Mouse (Mus musculus) stomach, embryonic 15.5 days (tissue): ENCODE measurements around the gene Pigl. TPM values are rescaled to one million over a fixed set of nuclear protein-coding genes. Genes with fewer than 3 reads are reported as not detected.
"Not testable (repeated sequence)": the region's sequence is repeated elsewhere in the genome, so short reads cannot be mapped to it uniquely, and the experiment has no call there.

Experiments used
- ATAC-seq: fragments of 200-750 bp; cut with Nextera tagmentation; 2 replicates; pipeline ENCODE4 v1.8.0; 2017; ENCODE audit warnings: low read depth, moderate number of reproducible peaks, moderate TSS enrichment; ENCODE audit not compliant: insufficient read depth, low FRiP score
- H3K27ac ChIP-seq: fragments of 300-500 bp; sonication (generic); 2 replicates; pipeline ENCODE4 v1.5.1; 2015; ENCODE audit warnings: mild to moderate bottlenecking, inconsistent platforms
- H3K27me3 ChIP-seq: fragments of 300-500 bp; sonication (generic); replicated peaks from 2 replicates; pipeline ENCODE4 v1.6.1; 2015; ENCODE audit warnings: inconsistent platforms
- H3K36me3 ChIP-seq: fragments of 300-500 bp; sonication (generic); 2 replicates; pipeline ENCODE4 v1.6.1; 2015; ENCODE audit warnings: inconsistent platforms
- H3K4me1 ChIP-seq: fragments of 300-500 bp; sonication (generic); 2 replicates; pipeline ENCODE4 v1.6.1; 2015; ENCODE audit warnings: inconsistent platforms
- H3K4me2 ChIP-seq: fragments of 300-500 bp; sonication (generic); 2 replicates; pipeline ENCODE4 v1.6.1; 2015; ENCODE audit warnings: mild to moderate bottlenecking, inconsistent platforms
- H3K4me3 ChIP-seq: fragments of 300-500 bp; sonication (generic); replicated peaks from 2 replicates; pipeline ENCODE4 v1.5.1; 2015; ENCODE audit warnings: inconsistent platforms
- H3K9ac ChIP-seq: fragments of 300-500 bp; sonication (generic); 2 replicates; pipeline ENCODE4 v1.6.1; 2015; ENCODE audit warnings: inconsistent platforms
- H3K9me3 ChIP-seq: fragments of 300-500 bp; sonication (generic); 2 replicates; pipeline ENCODE4 v1.6.1; 2016; ENCODE audit warnings: inconsistent platforms
- WGBS: fragments of 180-500 bp; shearing (Covaris S2); methylation state at CpG from one replicate; pipeline ENCODE4 v1.1.7; 2015; 5-methylcytosine and 5-hydroxymethylcytosine counted together
- polyA plus RNA-seq: library from polyadenylated mRNA; unstranded; fragments of >200 nt; fragmentation: Nextera tagmentation; extraction: Ambion mirVana; gene quantifications from 2 replicates; pipeline ENCODE4 v1.2.1, GENCODE M21; 2015

Pigl gene
- polyA plus RNA-seq, 1 experiment from 2014 or later: 9.4 TPM

GRCm38 (mm10) chr11:62456021-62456482 is 2.2 kb upstream of the Pigl start:
- Histone ChIP-seq H3K9me3 (no peaks in the 10 kb centered on the region), H3K9ac (no peak overlapping the region), H3K4me1 (no peaks in the 10 kb centered on the region; the same call in 1 of the 2 replicates), H3K4me2 (peak overlapping the region; percentile 62), H3K4me3 (peak overlapping the region; percentile 94), H3K27me3 (no peaks in the 10 kb centered on the region), H3K36me3 (no peaks in the 10 kb centered on the region; the same call in 1 of the 2 replicates), H3K27ac (no peak overlapping the region)
- ATAC-seq: no peak
- 11% methylated on average over 3 of the region's 3 CpGs for WGBS

DNA sequence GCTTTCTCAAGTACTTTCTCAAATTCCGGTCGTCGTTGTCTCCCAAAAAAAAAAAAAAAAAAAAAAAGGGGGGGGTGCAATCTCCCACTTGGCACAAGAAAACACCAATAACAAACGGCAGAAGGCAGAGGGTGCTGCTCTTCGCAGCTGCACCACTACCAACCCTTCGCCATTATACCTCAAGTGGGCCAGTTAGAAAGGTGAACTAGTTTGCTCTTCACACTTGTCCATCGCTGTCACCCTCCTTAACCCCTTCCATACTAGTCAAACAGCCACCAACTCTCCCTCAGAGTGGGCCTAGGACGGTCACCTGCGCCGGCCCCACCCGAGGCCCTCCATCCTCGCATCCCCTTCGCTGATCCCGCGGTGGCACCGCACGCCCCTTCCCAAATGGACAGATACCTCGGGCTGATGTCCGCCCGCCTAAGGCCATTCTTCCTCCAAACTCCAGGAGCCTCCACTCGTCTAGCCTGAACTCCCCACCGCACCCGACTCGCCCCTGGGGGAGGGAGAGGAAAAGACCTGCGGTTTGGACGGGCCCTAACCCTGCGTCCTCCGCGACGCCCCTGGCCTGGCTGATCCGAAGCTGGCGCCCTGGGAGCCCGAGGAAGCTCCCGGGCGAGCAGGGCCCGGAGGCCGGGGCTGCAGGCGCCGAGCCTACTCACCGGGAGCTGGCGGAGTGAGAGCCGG is 1.6 kb upstream of the Pigl start:
- H3K27me3 ChIP-seq: no peaks in the 10 kb centered on the region
- H3K9me3 ChIP-seq: no peaks in the 10 kb centered on the region
- H3K4me2 ChIP-seq: peak overlapping the region; percentile 62
- ATAC-seq: peak; percentile 67
- WGBS: under 1% methylated on average over 41 of the region's 42 CpGs
- no peaks in the 10 kb centered on the region for H3K36me3 ChIP-seq
- H3K9ac ChIP-seq: peak overlapping the region; percentile 65
- H3K27ac ChIP-seq: peak overlapping the region; percentile 97
- H3K4me1 ChIP-seq: no peaks in the 10 kb centered on the region; the same call in 1 of the 2 replicates
- H3K4me3 ChIP-seq: peak overlapping the region; percentile 94

DNA sequence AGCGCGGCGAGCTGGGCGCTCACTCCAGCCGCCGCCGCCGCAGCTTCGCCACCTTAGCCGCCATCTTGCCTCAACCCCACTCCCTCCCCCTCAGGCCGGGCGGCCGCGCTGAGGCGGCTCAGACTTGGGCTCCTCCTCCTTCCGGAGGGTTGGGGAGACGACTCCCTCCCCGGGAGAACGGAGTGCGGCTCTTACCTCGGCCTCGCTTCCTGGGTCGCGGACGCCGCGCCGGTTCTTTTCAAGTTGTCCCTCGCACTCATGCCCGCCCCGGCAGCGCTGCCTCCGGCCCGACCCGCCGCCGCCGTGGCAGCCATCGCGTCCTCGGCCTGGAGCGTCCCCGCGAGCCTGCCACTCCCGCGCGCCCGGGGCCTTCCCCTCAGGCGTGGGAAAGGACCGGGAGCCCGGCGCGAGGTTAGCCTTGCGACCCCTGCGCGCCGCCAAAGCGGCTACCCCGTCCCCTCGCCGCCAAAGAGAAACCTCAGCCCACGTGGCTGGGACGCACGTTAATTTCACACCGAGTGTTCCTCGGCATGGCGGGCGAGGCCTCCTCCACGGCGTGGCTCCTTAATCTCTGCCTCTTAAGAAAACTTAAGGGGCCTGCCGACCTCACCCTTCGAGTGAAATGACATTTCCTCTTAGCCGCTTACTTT is 894 bp upstream of the Pigl start:
- peak overlapping the region; percentile 62 for H3K4me2 ChIP-seq
- WGBS: under 1% methylated on average over 72 of the region's 73 CpGs
- no peaks in the 10 kb centered on the region; the same call in 1 of the 2 replicates for H3K4me1 ChIP-seq
- H3K9ac ChIP-seq: peak overlapping the region; percentile 65
- H3K27ac ChIP-seq: peak overlapping the region; percentile 97
- H3K36me3 ChIP-seq: no peaks in the 10 kb centered on the region
- peak overlapping the region; percentile 94 for H3K4me3 ChIP-seq
- no peaks in the 10 kb centered on the region for H3K27me3 ChIP-seq
- ATAC-seq: peak; percentile 97
- H3K9me3 ChIP-seq: no peaks in the 10 kb centered on the region

GRCm38 (mm10) chr11:62457891-62458270 is 379 bp upstream of the Pigl start:
- Histone ChIP-seq H3K27ac (peak overlapping the region; percentile 97), H3K36me3 (no peaks in the 10 kb centered on the region), H3K9me3 (no peaks in the 10 kb centered on the region), H3K27me3 (no peaks in the 10 kb centered on the region), H3K9ac (peak overlapping the region; percentile 65), H3K4me2 (peak overlapping the region; percentile 62), H3K4me1 (no peaks in the 10 kb centered on the region; the same call in 1 of the 2 replicates), H3K4me3 (peak overlapping the region; percentile 94)
- under 1% methylated on average over 18 of the region's 18 CpGs for WGBS
- ATAC-seq: no peak

- Histone ChIP-seq H3K27ac (peak overlapping the region; percentile 97), H3K4me1 (no peaks in the 10 kb centered on the region; the same call in 1 of the 2 replicates), H3K9ac (peak overlapping the region; percentile 65), H3K4me3 (peak overlapping the region; percentile 94), H3K36me3 (no peaks in the 10 kb centered on the region), H3K4me2 (peak overlapping the region; percentile 62), H3K27me3 (no peaks in the 10 kb centered on the region), H3K9me3 (no peaks in the 10 kb centered on the region)
- 2% methylated on average over 9 of the region's 9 CpGs for WGBS
- ATAC-seq: no peak
Observed at GRCm38 (mm10) chr11:62458780-62459179, 520 bp downstream of the Pigl start.

DNA sequence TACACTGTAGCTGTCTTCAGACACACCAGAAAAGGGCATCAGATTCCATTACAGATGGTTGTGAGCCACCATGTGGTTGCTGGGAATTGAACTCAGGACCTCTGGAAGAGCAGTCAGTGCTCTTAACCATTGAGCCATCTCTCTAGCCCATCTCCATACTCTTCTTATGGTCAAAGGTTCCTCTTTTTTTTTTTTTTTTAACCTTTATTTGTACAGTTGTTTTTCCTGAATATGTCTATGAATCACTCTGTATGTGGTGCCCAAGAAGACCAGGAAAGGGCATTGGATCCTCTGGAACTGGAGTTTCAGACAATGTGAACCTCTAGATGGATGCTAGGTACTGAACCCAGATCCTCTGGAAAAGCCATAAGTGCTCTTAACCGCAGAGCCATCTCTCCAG is 4.3 kb downstream of the Pigl start:
- H3K4me2 ChIP-seq, H3K27ac ChIP-seq, ATAC-seq, H3K27me3 ChIP-seq, H3K4me1 ChIP-seq, H3K36me3 ChIP-seq, H3K9me3 ChIP-seq, H3K9ac ChIP-seq, H3K4me3 ChIP-seq: not testable (repeated sequence)
- 97% methylated on average over 1 of the region's 1 CpGs for WGBS

DNA sequence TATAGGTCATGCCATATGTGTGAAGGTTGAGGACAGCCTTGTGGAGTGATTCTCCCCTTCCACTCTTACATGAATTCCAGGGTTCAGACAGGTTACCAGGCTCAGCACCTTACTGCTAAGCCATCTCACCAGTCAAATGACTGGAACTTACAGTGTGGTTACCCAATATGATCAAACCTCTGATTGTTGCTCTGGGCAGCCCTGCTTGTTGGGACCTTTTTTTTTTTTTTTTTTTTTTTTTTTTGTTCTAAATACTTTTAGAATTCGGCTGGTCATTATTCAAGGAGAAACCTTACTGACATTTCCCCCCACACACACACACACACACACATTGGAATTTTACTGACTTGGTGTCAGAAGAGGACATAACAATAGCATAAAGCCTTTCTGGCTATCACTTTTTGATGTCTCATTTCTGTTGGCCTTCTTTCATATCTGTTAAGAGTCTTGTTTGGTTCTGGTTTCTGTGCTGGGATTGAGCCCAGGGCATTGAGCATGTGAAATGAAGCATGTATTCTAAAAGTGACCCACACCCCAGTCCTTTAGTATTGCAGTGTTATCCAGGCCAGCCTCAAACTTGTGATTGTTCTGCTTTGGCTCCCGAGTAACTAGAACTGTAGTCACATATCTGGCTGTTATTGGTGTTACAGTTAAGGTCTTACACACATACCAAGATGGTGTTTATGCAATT is 5.1 kb downstream of the Pigl start:
- WGBS: 89% methylated on average over 2 of the region's 2 CpGs
- H3K9me3 ChIP-seq: no peaks in the 10 kb centered on the region
- H3K4me3 ChIP-seq: no peak overlapping the region
- H3K36me3 ChIP-seq: no peaks in the 10 kb centered on the region
- ATAC-seq: no peak
- H3K4me1 ChIP-seq: no peaks in the 10 kb centered on the region; the same call in 1 of the 2 replicates
- H3K27ac ChIP-seq: no peak overlapping the region
- no peak overlapping the region for H3K9ac ChIP-seq
- no peak overlapping the region for H3K4me2 ChIP-seq
- no peaks in the 10 kb centered on the region for H3K27me3 ChIP-seq

DNA sequence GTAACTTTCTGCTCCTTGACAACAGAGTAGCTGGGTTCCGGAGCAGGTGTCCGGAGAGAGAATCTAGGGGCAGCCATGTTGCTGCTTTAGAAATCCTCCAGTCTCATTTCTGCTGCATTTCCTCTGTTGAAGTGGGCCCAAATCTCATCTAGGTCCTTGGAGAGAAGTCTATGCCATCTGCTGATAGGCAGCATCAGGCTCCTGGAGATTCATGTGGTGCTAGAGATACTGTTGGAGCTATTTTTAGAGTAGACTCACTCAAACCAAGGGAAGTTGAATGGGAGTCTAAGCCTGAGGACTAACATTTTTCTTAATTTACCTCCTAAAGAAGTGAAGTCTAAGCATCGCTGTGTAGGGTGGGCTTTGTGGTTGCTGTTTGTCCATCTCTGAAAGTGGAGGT is 6.4 kb downstream of the Pigl start:
- Histone ChIP-seq H3K4me2 (no peak overlapping the region), H3K36me3 (no peaks in the 10 kb centered on the region), H3K4me1 (no peaks in the 10 kb centered on the region), H3K27ac (no peak overlapping the region), H3K27me3 (no peaks in the 10 kb centered on the region), H3K9ac (no peak overlapping the region), H3K9me3 (no peaks in the 10 kb centered on the region), H3K4me3 (no peak overlapping the region)
- WGBS: 88% methylated on average over 3 of the region's 3 CpGs
- peak; percentile 39; the same call in 1 of the 2 replicates for ATAC-seq

GRCm38 (mm10) chr11:62465849-62466248 is 7.6 kb downstream of the Pigl start:
- Histone ChIP-seq H3K36me3 (no peaks in the 10 kb centered on the region), H3K4me1 (no peaks in the 10 kb centered on the region), H3K9me3 (no peaks in the 10 kb centered on the region), H3K4me3 (no peak overlapping the region), H3K4me2 (no peak overlapping the region), H3K9ac (no peak overlapping the region), H3K27ac (no peak overlapping the region), H3K27me3 (no peaks in the 10 kb centered on the region)
- no peak for ATAC-seq
- 83% methylated on average over 3 of the region's 3 CpGs for WGBS

GRCm38 (mm10) chr11:62466546-62466945 is 8.3 kb downstream of the Pigl start:
- Histone ChIP-seq H3K36me3 (no peaks in the 10 kb centered on the region), H3K9me3 (no peaks in the 10 kb centered on the region), H3K27ac (no peak overlapping the region), H3K27me3 (no peaks in the 10 kb centered on the region), H3K9ac (no peak overlapping the region), H3K4me1 (no peaks in the 10 kb centered on the region), H3K4me3 (no peak overlapping the region), H3K4me2 (no peak overlapping the region)
- no peak for ATAC-seq
- WGBS: 83% methylated on average over 3 of the region's 3 CpGs

DNA sequence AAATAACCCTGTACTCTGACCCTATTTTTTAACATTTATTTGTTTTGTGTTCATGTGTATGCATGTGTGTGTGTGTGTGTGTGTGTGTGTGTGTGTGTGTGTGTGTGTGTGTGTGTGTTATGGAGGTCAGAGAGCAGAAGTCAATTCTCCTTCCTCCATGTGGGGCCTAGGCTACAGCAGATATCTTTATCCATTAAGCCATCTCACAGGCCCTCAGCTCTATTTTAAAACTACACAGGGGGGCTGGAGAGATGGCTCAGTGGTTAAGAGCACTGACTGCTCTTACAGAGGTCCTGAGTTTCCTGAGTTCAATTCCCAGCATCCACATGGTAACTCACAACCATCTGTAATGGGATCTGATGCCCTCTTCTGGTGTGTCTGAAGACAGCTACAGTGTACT is 9.0 kb downstream of the Pigl start:
- H3K27me3 ChIP-seq, H3K36me3 ChIP-seq, H3K4me2 ChIP-seq, H3K9ac ChIP-seq, H3K4me1 ChIP-seq, H3K27ac ChIP-seq, H3K4me3 ChIP-seq, H3K9me3 ChIP-seq, ATAC-seq: not testable (repeated sequence)

DNA sequence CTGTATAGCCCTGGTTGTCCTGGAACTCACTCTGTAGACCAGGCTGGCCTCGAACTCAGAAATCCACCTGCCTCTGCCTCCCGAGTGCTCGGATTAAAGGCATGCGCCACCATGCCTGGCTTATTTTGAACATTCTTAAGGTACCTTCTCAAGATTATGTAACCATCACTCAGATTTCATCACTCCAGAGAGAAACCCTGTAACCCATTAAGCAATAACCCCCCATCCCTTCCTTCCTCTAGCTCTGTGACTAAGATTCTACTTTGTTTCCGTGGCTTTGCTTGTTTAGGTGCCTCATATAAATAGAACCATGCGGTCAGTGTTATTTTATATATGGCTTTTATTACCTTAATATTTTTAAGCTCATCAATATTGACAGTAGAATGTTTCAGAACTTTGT is 12.2 kb downstream of the Pigl start:
- Histone ChIP-seq H3K9me3 (no peaks in the 10 kb centered on the region), H3K36me3 (no peaks in the 10 kb centered on the region), H3K4me2 (no peak overlapping the region), H3K4me1 (no peaks in the 10 kb centered on the region), H3K4me3 (no peak overlapping the region), H3K27me3 (no peaks in the 10 kb centered on the region), H3K27ac (no peak overlapping the region), H3K9ac (no peak overlapping the region)
- WGBS: 89% methylated on average over 6 of the region's 6 CpGs
- no peak for ATAC-seq
